Mouse (Mus musculus): ENCODE measurements around the gene Adgrg4.

The Adgrg4 gene

DNA sequence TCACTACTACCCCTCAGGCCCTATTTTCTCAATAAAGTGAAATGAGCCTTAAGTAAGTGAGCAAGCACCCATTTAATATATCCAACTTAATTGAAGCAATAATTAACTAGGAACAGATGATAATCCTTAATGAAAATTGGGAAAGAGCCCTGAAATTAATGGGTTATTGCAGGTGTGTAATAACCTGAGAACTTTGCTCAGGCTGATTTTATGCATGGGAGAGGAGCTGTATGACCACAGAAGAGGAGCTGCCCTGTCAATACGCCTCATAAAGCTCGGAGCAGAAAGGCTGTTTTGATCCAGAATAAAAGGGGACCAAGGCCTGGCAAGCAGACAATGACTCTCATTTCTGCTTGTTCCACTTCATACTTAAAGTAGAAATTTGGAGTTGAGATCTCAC, at the start of gene Adgrg4:
TSS of gene Adgrg4 (plus strand) at position 301 of the 400 bp plus-strand sequence.
- DNase-seq (ENCODE audit: low read depth, low spot score): no peak

DNA sequence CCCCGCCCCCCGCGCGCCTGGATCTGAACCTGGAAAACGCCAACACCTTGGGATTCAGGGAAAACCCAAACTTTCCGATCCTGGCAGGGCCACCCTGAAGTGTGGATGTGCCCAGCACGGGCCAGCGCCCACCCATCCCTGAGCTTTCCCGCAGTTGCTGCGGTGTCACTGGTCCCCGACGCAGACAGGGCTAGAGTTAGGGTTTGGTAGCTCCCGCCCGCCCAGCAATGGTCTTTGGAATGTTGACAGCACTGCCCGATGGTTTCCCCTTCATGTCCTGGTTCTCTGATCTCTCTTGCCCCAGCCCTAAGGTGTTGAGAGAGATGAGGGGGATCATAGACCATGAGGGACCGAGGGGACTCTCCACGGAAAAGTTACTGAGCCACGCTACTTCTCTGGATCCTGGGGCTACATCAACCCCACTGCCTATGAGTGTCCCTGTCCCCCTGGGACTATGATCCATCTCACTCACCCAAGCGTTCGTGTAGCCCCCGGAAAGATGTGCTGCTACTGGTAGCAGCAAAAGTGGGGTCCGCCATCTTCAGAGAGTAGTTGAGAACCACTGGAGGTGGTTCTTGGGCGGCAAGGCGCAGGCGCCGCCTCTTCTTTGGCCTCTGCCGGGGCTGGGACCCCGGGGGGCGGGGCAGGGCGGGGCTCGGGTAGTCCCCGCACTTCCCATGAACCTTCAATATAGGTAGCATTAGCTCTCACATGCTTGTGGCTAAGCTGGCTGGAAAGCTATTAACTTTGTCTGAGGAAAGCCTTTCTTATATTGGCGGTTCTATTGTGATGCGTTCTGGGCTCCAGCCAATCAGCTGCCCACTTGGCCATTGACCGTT, 48.0 kb upstream of the Adgrg4 start, which contains the start of gene Map7d3:
TSS of gene Map7d3 (minus strand) at position 562 of the 839 bp plus-strand sequence.
- no peak for DNase-seq (ENCODE audit: low read depth, low spot score)

DNA sequence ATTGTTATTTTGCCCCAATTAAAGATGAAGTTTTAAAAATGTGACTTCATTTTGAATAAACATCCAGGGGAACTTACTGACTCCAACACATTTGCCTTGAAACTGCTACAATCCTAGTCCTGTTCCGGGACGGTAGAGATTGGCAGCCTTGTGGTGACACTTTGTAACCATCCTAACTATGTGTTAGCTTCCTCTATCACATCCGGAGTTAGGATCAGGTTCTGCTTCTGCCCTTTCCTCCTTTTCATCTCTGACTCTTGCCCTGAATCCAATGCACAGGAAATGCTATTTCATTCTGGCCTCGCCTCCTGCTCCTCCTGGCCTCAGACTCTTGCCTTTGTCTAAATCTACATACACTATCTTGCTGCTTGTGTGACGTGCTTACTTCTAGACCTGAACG, 42.5 kb upstream of the Adgrg4 start:
- no peak for DNase-seq (ENCODE audit: low read depth, low spot score)

DNA sequence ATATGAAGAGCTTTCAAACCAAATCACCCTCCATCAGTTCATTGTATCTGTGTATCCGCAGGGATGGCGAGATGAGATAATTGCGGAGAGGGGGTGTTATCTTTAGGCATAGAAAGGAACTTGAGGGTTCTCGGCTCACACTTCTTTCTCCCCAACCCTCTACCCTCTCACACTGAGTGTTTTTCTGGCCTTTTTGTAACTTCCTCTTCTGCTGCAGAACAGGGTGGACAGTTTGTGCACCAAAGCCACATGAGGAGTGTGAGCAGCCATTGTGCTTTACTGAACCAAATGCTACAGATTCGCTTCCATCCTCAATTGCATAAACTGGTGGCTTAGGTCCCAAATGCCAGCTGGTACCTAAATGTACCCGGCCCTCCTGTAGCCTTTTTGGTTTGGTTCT, 34.1 kb upstream of the Adgrg4 start:
- DNase-seq (ENCODE audit: low read depth, low spot score): no peak

DNA sequence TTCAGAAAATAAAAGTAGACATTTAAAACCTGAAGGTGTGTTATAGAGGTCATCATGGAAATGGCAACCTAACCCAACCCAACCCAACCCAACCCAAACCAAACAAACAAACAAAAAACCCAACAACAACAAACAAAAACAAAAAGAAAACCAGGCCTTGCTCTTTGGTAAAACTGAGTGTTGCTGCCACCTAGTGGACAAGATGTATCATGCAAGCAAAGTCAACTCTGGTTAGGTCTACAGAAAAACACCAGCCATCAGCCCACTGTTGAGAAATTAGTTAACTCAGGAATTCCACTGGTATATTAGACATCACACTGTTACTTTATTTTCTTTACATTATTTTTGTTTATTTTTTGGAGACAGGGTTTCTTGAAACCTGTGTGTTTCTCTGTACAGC, 30.6 kb upstream of the Adgrg4 start:
- DNase-seq (ENCODE audit: low read depth, low spot score): no peak

DNA sequence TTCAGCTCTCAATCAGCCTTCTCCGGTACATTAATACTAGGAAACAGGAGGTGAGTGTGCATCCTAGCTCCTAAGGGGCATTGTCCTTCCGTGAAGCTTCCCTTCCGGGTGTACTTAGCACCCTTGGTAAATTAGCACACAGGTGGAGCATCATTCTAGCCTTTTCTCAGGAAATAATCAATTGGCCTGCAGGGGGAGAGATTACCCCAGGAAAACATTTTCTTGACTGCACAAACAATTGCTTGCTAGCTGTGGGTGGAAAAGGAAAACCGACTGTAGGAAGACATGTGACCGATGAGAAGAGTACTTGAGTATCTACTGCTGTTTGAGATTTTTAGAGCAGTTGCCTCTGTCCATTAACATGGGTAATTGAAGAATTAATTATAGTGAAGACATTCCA, 28.7 kb upstream of the Adgrg4 start:
- DNase-seq (ENCODE audit: low read depth, low spot score): no peak

DNA sequence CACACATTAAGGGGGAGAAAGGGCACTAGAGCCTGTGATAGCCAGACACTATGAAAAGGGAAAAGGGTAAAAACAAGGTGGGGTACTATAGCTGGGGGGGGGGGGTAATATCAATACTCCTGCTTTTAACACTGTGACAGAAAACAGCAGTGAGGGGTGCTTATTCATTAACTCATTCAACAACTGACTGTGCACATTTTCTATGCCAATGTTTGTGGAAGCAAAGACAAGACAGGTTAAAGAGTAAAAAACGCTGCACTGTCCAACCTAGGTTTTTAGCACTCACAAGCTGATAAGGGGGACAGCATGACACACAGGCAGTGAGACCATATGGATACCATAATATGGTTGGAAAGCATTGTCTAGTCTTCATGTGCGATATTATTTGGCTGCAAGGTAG, 142.9 kb downstream of the Adgrg4 start:
- no peak for DNase-seq (ENCODE audit: low read depth, low spot score)

DNA sequence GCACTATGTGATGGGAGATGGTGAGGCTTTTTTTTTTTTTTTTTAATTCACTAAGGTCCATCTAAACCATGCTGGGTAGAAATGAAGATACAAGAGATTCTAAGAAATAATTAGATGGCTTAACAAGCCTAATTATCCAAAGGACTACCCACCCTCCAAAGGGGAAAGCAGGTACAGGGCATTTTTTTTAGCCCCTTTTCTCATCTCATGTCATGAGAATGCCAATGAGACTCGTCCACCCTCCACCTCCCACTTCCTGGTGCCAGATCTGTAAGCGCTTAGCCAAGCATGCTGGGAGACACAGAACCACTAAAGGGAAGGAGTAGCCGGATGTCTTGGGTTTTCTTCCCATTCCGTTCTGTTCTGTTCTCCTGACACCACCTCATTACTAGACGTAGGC, 172.8 kb downstream of the Adgrg4 start, which contains the start of gene Brs3:
TSS of gene Brs3 (plus strand) at position 301 of the 400 bp plus-strand sequence.
- DNase-seq (ENCODE audit: low read depth, low spot score): no peak

DNA sequence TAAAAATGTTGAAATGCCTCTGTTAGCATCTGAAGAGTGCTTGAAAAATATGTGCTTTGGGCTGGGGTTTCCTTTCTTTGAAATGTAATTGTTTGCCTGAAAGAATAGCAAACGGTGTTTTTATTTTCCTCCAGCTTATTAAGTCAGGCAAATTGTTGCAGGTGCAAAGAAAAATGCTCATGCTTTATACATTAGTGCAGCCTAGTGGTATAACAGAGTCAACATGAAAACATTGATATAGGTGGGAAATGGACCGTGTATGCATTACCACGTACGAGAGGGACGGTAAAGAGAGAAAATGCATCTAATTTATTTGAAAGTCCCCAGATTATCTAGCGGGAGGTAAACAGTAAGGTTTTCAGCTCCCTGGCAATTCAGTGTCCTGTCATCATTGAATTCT, 173.9 kb downstream of the Adgrg4 start:
- DNase-seq (ENCODE audit: low read depth, low spot score): no peak

Data from embryo, embryonic 11.5 days (tissue).